Mouse (Mus musculus) duodenum, adult 2 months (tissue): ENCODE results near the gene Epha8. TPM values are rescaled to one million over a fixed set of nuclear protein-coding genes. Genes with fewer than 3 reads are reported as not detected.

Experiments used
- polyA plus RNA-seq: library from polyadenylated mRNA; depleted of rRNA; stranded (reverse); fragments of >200 nt; gene quantifications from 2 replicates; pipeline ENCODE4 v1.2.3, GENCODE M21; 2012; ENCODE audit warnings: low replicate concordance; rRNA removed

Epha8 gene
- polyA plus RNA-seq: 0.02 and 0.04 TPM in 2 replicates

GRCm38 (mm10) chr4:136956751-136957446, at the start of gene Epha8:
Gene Epha8, minus strand, starts transcription at chr4:136956816.

GRCm38 (mm10) chr4:136898637-136899036, 58.0 kb downstream of the Epha8 start, which contains the start of gene C1qa:
Gene C1qa, minus strand, starts transcription at chr4:136898803.

DNA sequence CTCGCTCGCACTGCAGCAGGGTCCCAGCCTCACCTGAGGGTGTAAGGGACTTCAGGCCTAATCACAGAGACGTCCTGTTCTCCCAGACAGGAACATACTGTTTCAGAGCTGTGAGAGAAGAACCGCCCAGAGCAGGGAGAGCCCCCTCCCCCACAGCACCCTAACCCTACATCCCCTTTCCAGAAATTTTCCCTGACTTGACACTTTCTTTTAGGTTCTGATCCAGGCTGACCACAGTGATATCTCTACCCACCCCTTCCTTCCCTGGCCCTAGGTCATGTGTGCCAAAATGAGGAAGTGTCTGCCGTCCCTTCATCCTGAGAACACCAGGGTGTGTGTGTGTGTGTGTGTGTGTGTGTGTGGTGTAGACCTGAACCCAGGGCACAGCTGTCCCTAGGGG, 63.8 kb downstream of the Epha8 start, which contains the start of gene C1qc:
Gene C1qc, minus strand, starts transcription at position 255 of the 400 bp plus-strand sequence.

GRCm38 (mm10) chr4:136886101-136886500, 70.5 kb downstream of the Epha8 start, which contains the start of gene C1qb:
Gene C1qb, minus strand, starts transcription at chr4:136886187.

Other genes with a start within 250 kb of the Epha8 start
- 21.0 and 58.9 TPM in 2 replicates for gene Ephb2, start 120.8 kb downstream of the Epha8 start, polyA plus RNA-seq
- gene C1qb, start 70.6 kb downstream of the Epha8 start, polyA plus RNA-seq: 36.2 and 73.0 TPM in 2 replicates
- gene C1qc, start 63.8 kb downstream of the Epha8 start, polyA plus RNA-seq: 75.1 and 129 TPM in 2 replicates
- 42.7 and 97.2 TPM in 2 replicates for gene C1qa, start 58.0 kb downstream of the Epha8 start, polyA plus RNA-seq
- gene Zbtb40, start 92.0 kb upstream of the Epha8 start, polyA plus RNA-seq: 3.2 and 5.0 TPM in 2 replicates